Mouse (Mus musculus) MEL (cell line): Measurements from ENCODE around the gene Fndc3b. TPM values are rescaled to one million over a fixed set of nuclear protein-coding genes. Genes with fewer than 3 reads are reported as not detected.

ENCODE experiments used
- DNase-seq: peaks from one replicate; pipeline ENCODE4 v3.0.0; 2011; ENCODE audit warnings: low read depth, low spot score
- H3K27ac ChIP-seq: 2 replicates; pipeline ENCODE4 v1.5.1; 2012; ENCODE audit warnings: low read depth, mild to moderate bottlenecking, control low read depth, low read length, moderate library complexity; ENCODE audit not compliant: control insufficient read depth
- H3K27me3 ChIP-seq, 2 experiments: fragments of 150-350 bp in 1 of 2; sonication (generic) in 1 of 2; 2 replicates each; pipeline ENCODE4 v1.6.1; 2012; ENCODE audit warnings: low read length in 2 of 2, mild to moderate bottlenecking in 2 of 2, improper control_type of control experiment in 1 of 2, moderate library complexity in 1 of 2; ENCODE audit not compliant: insufficient read depth in 2 of 2, control insufficient read depth in 1 of 2
- H3K36me3 ChIP-seq, 2 experiments: 2 replicates each; pipeline ENCODE4 v1.6.1; 2012 to 2014; ENCODE audit warnings: low read length in 2 of 2, improper control_type of control experiment in 1 of 2, inconsistent platforms in 1 of 2, mild to moderate bottlenecking in 1 of 2; ENCODE audit not compliant: insufficient read depth in 2 of 2, control insufficient read depth in 1 of 2
- H3K4me1 ChIP-seq, 2 experiments: fragments of 150-350 bp in 1 of 2; sonication (generic) in 1 of 2; 2 replicates each; pipeline ENCODE4 v1.6.1; 2012; ENCODE audit warnings: low read length in 2 of 2, improper control_type of control experiment in 1 of 2, mild to moderate bottlenecking in 1 of 2; ENCODE audit not compliant: insufficient read depth in 2 of 2, control insufficient read depth in 1 of 2
- H3K4me3 ChIP-seq, 2 experiments: fragments of 150-350 bp in 1 of 2; sonication (generic) in 1 of 2; 2 replicates each; pipeline ENCODE4 v1.5.1; 2012; ENCODE audit warnings: low read depth in 2 of 2, low read length in 2 of 2, mild to moderate bottlenecking in 2 of 2, moderate library complexity in 2 of 2, control low read depth in 1 of 2, improper control_type of control experiment in 1 of 2; ENCODE audit not compliant: control insufficient read depth in 1 of 2, insufficient read depth in 1 of 2
- H3K79me2 ChIP-seq: 2 replicates; pipeline ENCODE4 v1.6.1; 2012; ENCODE audit warnings: mild to moderate bottlenecking, low read length, moderate library complexity; ENCODE audit not compliant: control insufficient read depth, poor library complexity, insufficient read depth
- H3K9ac ChIP-seq: 2 replicates; pipeline ENCODE4 v1.6.1; 2012; ENCODE audit warnings: low read depth, mild to moderate bottlenecking, control low read depth, low read length, moderate library complexity; ENCODE audit not compliant: control insufficient read depth, poor library complexity, severe bottlenecking
- H3K9me3 ChIP-seq: fragments of 150-350 bp; sonication (generic); replicated peaks from 2 replicates; pipeline ENCODE4 v1.6.1; 2012; ENCODE audit warnings: mild to moderate bottlenecking, low read length, improper control_type of control experiment, moderate library complexity; ENCODE audit not compliant: insufficient read depth
- BHLHE40 ChIP-seq: IDR thresholded peaks from 2 replicates; pipeline ENCODE4 v1.6.1; 2012; ENCODE audit warnings: low read depth, mild to moderate bottlenecking, inconsistent platforms, low read length, improper control_type of control experiment, borderline replicate concordance
- CTCF ChIP-seq, 3 experiments: IDR thresholded peaks in 2 of 3; conservative IDR thresholded peaks in 1 of 3; 2 replicates each; pipeline ENCODE4 v1.5.1; 2011 to 2012; ENCODE audit warnings: low read length in 3 of 3, low read depth in 2 of 3, mild to moderate bottlenecking in 2 of 3, improper control_type of control experiment in 1 of 3, inconsistent platforms in 1 of 3, mixed read lengths in 1 of 3, moderate library complexity in 1 of 3; ENCODE audit not compliant: control insufficient read depth in 1 of 3, insufficient read depth in 1 of 3, poor library complexity in 1 of 3, severe bottlenecking in 1 of 3
- E2F4 ChIP-seq: IDR thresholded peaks from 2 replicates; pipeline ENCODE4 v1.6.1; 2011; ENCODE audit warnings: low read depth, low read length, improper control_type of control experiment, borderline replicate concordance
- EP300 ChIP-seq, 2 experiments: IDR thresholded peaks; 2 replicates each; pipeline ENCODE4 v1.6.1; 2011; ENCODE audit warnings: improper control_type of control experiment in 2 of 2, low read length in 2 of 2, low read depth in 1 of 2, mild to moderate bottlenecking in 1 of 2
- GABPA ChIP-seq: IDR thresholded peaks from 2 replicates; pipeline ENCODE4 v1.6.1; 2012; ENCODE audit warnings: low read depth, mild to moderate bottlenecking, inconsistent platforms, low read length, improper control_type of control experiment, moderate library complexity
- GATA1 ChIP-seq: IDR thresholded peaks from 2 replicates; pipeline ENCODE4 v1.6.1; 2011; ENCODE audit warnings: low read depth, low read length, improper control_type of control experiment
- HCFC1 ChIP-seq: IDR thresholded peaks from 2 replicates; pipeline ENCODE4 v1.6.1; 2012; ENCODE audit warnings: low read depth, mild to moderate bottlenecking, inconsistent platforms, low read length, improper control_type of control experiment, moderate library complexity
- MAX ChIP-seq: IDR thresholded peaks from 2 replicates; pipeline ENCODE4 v1.6.1; 2011; ENCODE audit warnings: low read length, improper control_type of control experiment
- MAZ ChIP-seq: IDR thresholded peaks from 2 replicates; pipeline ENCODE4 v1.6.1; 2012; ENCODE audit warnings: low read depth, mild to moderate bottlenecking, inconsistent platforms, low read length, improper control_type of control experiment
- MEF2A ChIP-seq: IDR thresholded peaks from 2 replicates; pipeline ENCODE4 v1.6.1; 2014; ENCODE audit warnings: low read depth, mild to moderate bottlenecking, inconsistent platforms, low read length, improper control_type of control experiment; ENCODE audit not compliant: poor library complexity, insufficient replicate concordance, severe bottlenecking; ENCODE audit errors: extremely low read depth
- MYC ChIP-seq: IDR thresholded peaks from 2 replicates; pipeline ENCODE4 v1.6.1; 2011; ENCODE audit warnings: low read depth, mild to moderate bottlenecking, low read length, improper control_type of control experiment, moderate library complexity
- POLR2A ChIP-seq, 2 experiments: IDR thresholded peaks; 2 replicates each; pipeline ENCODE4 v1.6.1; 2011 to 2012; ENCODE audit warnings: low read length in 2 of 2, mild to moderate bottlenecking in 2 of 2, control low read depth in 1 of 2, improper control_type of control experiment in 1 of 2, low read depth in 1 of 2, moderate library complexity in 1 of 2; ENCODE audit not compliant: control insufficient read depth in 1 of 2, insufficient read depth in 1 of 2, poor library complexity in 1 of 2
- RAD21 ChIP-seq: IDR thresholded peaks from 2 replicates; pipeline ENCODE4 v1.6.1; 2011; ENCODE audit warnings: mild to moderate bottlenecking, low read depth, low read length, improper control_type of control experiment
- RCOR1 ChIP-seq: IDR thresholded peaks from 2 replicates; pipeline ENCODE4 v1.6.1; 2012; ENCODE audit warnings: low read depth, mild to moderate bottlenecking, inconsistent platforms, low read length, improper control_type of control experiment
- SIN3A ChIP-seq: IDR thresholded peaks from 2 replicates; pipeline ENCODE4 v1.6.1; 2012; ENCODE audit warnings: low read length, improper control_type of control experiment, inconsistent platforms
- SMC3 ChIP-seq: IDR thresholded peaks from 2 replicates; pipeline ENCODE4 v1.6.1; 2011; ENCODE audit warnings: low read depth, low read length, improper control_type of control experiment
- TAL1 ChIP-seq: IDR thresholded peaks from 2 replicates; pipeline ENCODE4 v1.6.1; 2012; ENCODE audit warnings: mild to moderate bottlenecking, inconsistent platforms, low read length, moderate library complexity, mixed read lengths
- TBP ChIP-seq: IDR thresholded peaks from 2 replicates; pipeline ENCODE4 v1.8.0; 2011; ENCODE audit warnings: low read depth, low read length, improper control_type of control experiment
- TCF12 ChIP-seq: IDR thresholded peaks from 2 replicates; pipeline ENCODE4 v1.6.1; 2014; ENCODE audit warnings: low read depth, mild to moderate bottlenecking, inconsistent platforms, low read length, improper control_type of control experiment, moderate library complexity
- UBTF ChIP-seq: IDR thresholded peaks from 2 replicates; pipeline ENCODE4 v1.6.1; 2012; ENCODE audit warnings: low read depth, mild to moderate bottlenecking, inconsistent platforms, low read length, improper control_type of control experiment, moderate library complexity, borderline replicate concordance; ENCODE audit not compliant: insufficient read depth
- USF1 ChIP-seq: IDR thresholded peaks from 2 replicates; pipeline ENCODE4 v1.6.1; 2014; ENCODE audit warnings: low read depth, mild to moderate bottlenecking, inconsistent platforms, low read length, improper control_type of control experiment, moderate library complexity
- USF2 ChIP-seq, 2 experiments: IDR thresholded peaks; 2 replicates each; pipeline ENCODE4 v1.6.1; 2011 to 2012; ENCODE audit warnings: improper control_type of control experiment in 2 of 2, low read length in 2 of 2, borderline replicate concordance in 1 of 2, inconsistent platforms in 1 of 2, low read depth in 1 of 2, mild to moderate bottlenecking in 1 of 2; ENCODE audit not compliant: insufficient read depth in 1 of 2
- ZNF384 ChIP-seq: IDR thresholded peaks from 2 replicates; pipeline ENCODE4 v1.6.1; 2012; ENCODE audit warnings: low read depth, mild to moderate bottlenecking, inconsistent platforms, low read length, improper control_type of control experiment
- polyA plus RNA-seq, 2 experiments: library from polyadenylated mRNA; stranded (reverse) in 1 of 2; unstranded in 1 of 2; fragments of >175 nt in 1 of 2; fragments of >200 nt in 1 of 2; gene quantifications; 2 replicates each; pipeline versions ENCODE4 v1.2.1 to v1.2.4; 2012; ENCODE audit warnings: low replicate concordance in 2 of 2, low read depth in 1 of 2; ENCODE audit not compliant: insufficient read length in 2 of 2, insufficient read depth in 1 of 2, missing spikeins in 1 of 2
- total RNA-seq: library from RNA; depleted of rRNA; stranded (reverse); fragments of 300-350 nt; gene quantifications from 2 replicates; pipeline ENCODE4 v1.2.3, GENCODE M21; 2012

Gene Fndc3b
- total and polyA plus RNA-seq, 3 experiments = not detected

GRCm38 (mm10) chr3:27690030-27690429 lies 21.1 kb downstream of the Fndc3b start:
- no peaks in the 10 kb centered on the region for H3K79me2 ChIP-seq
- H3K4me1 ChIP-seq = no peaks in the 10 kb centered on the region
- H3K36me3 ChIP-seq = no peaks in the 10 kb centered on the region
- H3K27ac ChIP-seq = no peak overlapping the region
- no peaks in the 10 kb centered on the region for H3K27me3 ChIP-seq
- no peak for TF ChIP-seq SMC3
- no peak for TF ChIP-seq HCFC1
- no peak for TF ChIP-seq USF1
- no peak for TF ChIP-seq MAZ
- no peak for TF ChIP-seq RAD21
- no peak for TF ChIP-seq UBTF
- TF ChIP-seq GABPA = no peak
- no peak for TF ChIP-seq RCOR1
- DNase-seq = no peak
- no peak overlapping the region for H3K9ac ChIP-seq
- H3K9me3 ChIP-seq = no peaks in the 10 kb centered on the region
- no peak overlapping the region for H3K4me3 ChIP-seq

- Histone ChIP-seq H3K27ac (no peak overlapping the region), H3K79me2 (no peaks in the 10 kb centered on the region), H3K36me3 (no peaks in the 10 kb centered on the region), H3K27me3 (no peaks in the 10 kb centered on the region), H3K4me1 (no peaks in the 10 kb centered on the region), H3K9me3 (no peaks in the 10 kb centered on the region), H3K4me3 (no peak overlapping the region), H3K9ac (no peak overlapping the region)
- no peak for DNase-seq
- TF ChIP-seq MYC (no peak), BHLHE40 (no peak), ZNF384 (no peak), CTCF (IDR thresholded peaks at IDR 0.05 in 2 of 3, conservative IDR thresholded peaks at IDR 0.05 in 1 of 3; ENCODE audit: control insufficient read depth in 1 of 3, insufficient read depth in 1 of 3, low read depth in 2 of 3, low read length in 3 of 3, poor library complexity in 1 of 3, severe bottlenecking in 1 of 3) (no peak), MEF2A (no peak), RAD21 (no peak), HCFC1 (no peak), USF2 (IDR thresholded peaks at IDR 0.05; ENCODE audit: borderline replicate concordance in 1 of 2, insufficient read depth in 1 of 2, low read depth in 1 of 2, low read length in 2 of 2) (no peak), RCOR1 (no peak), GATA1 (no peak), TBP (no peak), SIN3A (no peak), TCF12 (no peak), POLR2A (IDR thresholded peaks at IDR 0.05; ENCODE audit: control insufficient read depth in 1 of 2, insufficient read depth in 1 of 2, low read depth in 1 of 2, low read length in 2 of 2, poor library complexity in 1 of 2) (no peak), MAX (no peak), TAL1 (no peak), EP300 (IDR thresholded peaks at IDR 0.05; ENCODE audit: low read depth in 1 of 2, low read length in 2 of 2) (no peak), E2F4 (no peak)
Measured at GRCm38 (mm10) chr3:27689149-27689865, 21.8 kb downstream of the Fndc3b start.
